Mouse (Mus musculus): ENCODE measurements at regions not wholly inside any gene's neighbourhood (a gene's known extent, or its start where the extent isn't known, plus 50 kb on each side); places are given as distances from the start of the nearest gene placed in this dataset.

DNA sequence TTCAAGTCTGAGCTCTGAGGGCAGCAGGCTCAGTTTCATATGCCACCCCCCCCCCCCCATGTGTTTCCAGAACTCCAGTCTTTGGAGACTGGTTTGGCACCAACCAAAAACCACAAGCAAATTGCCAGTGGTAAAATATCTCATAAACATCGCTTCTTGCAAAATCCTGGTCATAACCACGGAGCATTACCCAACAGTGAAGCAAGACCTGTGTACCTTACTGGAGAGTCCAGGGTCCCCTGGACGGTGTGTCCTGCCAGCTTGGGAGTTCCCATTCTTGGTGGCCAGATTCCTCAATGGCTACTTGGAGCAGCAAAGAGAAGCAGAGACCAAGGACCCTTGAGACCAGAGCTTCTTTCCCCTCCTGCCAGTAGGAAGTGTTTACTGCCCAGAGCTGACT, 198.7 kb upstream of the Rtl1 start:
- TF ChIP-seq CTCF (IDR thresholded peaks at IDR 0.05; ENCODE audit: control insufficient read depth, insufficient read depth, insufficient replicate concordance, low read depth, low read length) (no peak), POLR2A (IDR thresholded peaks at IDR 0.05; ENCODE audit: control insufficient read depth, low read depth, low read length) (no peak)
